Mouse (Mus musculus): ENCODE results near the gene 4930524J08Rik.

DNA sequence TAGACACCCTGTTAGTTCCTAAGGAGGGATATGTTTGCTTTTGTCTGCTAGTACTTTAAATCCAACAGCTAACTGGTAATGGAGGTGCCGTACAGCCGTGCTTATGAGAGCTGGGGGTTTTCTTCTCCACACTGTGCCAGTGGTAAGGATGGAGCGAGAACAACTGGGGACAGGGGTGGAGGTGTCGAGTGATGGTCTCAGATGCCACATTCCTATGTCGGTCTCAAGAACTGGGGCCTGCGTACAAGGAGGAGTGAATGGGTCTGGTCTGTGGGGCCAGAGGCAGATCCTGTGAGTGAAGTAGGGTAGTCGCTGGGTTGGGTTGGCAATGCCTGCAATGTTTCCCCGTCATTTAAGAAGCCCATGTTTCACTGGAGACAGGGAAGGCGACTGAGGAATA is 33.7 kb downstream of the 4930524J08Rik start:
- no peak for TF ChIP-seq ELF1 (IDR thresholded peaks at IDR 0.05; ENCODE audit: low read depth, low read length)
- TF ChIP-seq MXI1 (IDR thresholded peaks at IDR 0.05; ENCODE audit: low read depth, low read length): no peak
- no peak for TF ChIP-seq CTCF (conservative IDR thresholded peaks at IDR 0.05 in 1 of 2, IDR thresholded peaks at IDR 0.05 in 1 of 2; ENCODE audit: low read depth in 2 of 2, low read length in 2 of 2)
- TF ChIP-seq UBTF (IDR thresholded peaks at IDR 0.05; ENCODE audit: low read depth, low read length): no peak
- TF ChIP-seq TBP (conservative IDR thresholded peaks at IDR 0.05; ENCODE audit: low read depth, low read length): no peak
- no peak for TF ChIP-seq MAX (IDR thresholded peaks at IDR 0.05; ENCODE audit: low read length)
- no peak for TF ChIP-seq POLR2A (IDR thresholded peaks at IDR 0.05; ENCODE audit: low read depth, low read length)
- TF ChIP-seq TCF12 (IDR thresholded peaks at IDR 0.05; ENCODE audit: low read depth, low read length): no peak
- TF ChIP-seq MYC (IDR thresholded peaks at IDR 0.05; ENCODE audit: low read depth, low read length): no peak
- TF ChIP-seq CHD1 (IDR thresholded peaks at IDR 0.05; ENCODE audit: low read depth, low read length): no peak
- TF ChIP-seq MAFK (IDR thresholded peaks at IDR 0.05; ENCODE audit: insufficient replicate concordance, low read length): no peak
- no peak for TF ChIP-seq ZC3H11A (IDR thresholded peaks at IDR 0.05; ENCODE audit: low read depth, low read length)
- no peak for TF ChIP-seq MAZ (IDR thresholded peaks at IDR 0.05; ENCODE audit: low read depth, low read length)
- TF ChIP-seq HCFC1 (IDR thresholded peaks at IDR 0.05; ENCODE audit: low read depth, low read length): no peak
